ENCODE assay signal across 8 mouse cellular contexts in the genomic region with DNA sequence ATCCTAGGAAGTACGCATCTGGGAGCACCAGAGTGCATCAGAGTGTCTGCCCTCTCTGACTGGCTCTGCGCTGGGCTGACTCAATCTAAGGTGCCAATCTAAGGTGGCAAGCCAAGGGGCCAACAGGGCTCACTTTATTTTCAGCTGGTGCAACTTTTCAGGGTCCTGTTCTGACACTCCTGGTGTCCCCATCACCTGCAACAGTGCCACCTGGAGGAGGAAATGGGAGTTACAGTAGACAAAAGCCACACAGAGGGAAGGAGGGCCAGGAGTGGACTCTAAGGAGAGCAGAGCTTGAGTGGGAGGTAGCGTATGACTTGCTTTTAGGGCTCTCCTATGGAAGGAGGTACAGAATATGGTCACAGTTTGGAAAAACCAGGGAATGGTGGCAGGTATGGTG. TPM values are rescaled to one million over a fixed set of nuclear protein-coding genes. Genes with fewer than 3 reads are reported as not detected.
A peak's percentile ranks its signal among the peaks of the same experiment; 100 is the strongest.
DNase-seq lines count a peak whose midpoint lies in the region; ATAC-seq and TF ChIP-seq lines count a peak whose summit lies in the region.

No protein-coding gene starts in this region.

- DNase-seq in CH12.LX (ENCODE audit: extremely low read depth) = peak; percentile 78
- DNase-seq in adrenal gland, postnatal 25 days = peak; percentile 72
- DNase-seq in heart, postnatal 0 days (ENCODE audit: low spot score) = peak; percentile 43
- DNase-seq in layer of hippocampus, adult 9-10 months (ENCODE audit: low spot score) = peak; percentile 60
- peak; percentile 62 for DNase-seq in lung, postnatal 0 days (ENCODE audit: low spot score)
- peak; percentile 88 for DNase-seq in retina, embryonic 14.5 days (ENCODE audit: low spot score)
- DNase-seq in urinary bladder, postnatal 36 days (ENCODE audit: low spot score in 2 of 2) = peak; percentile 66 to 67

- no peak for TF ChIP-seq POLR2A in CH12.LX (IDR thresholded peaks at IDR 0.05; ENCODE audit: low read depth, low read length)

- WGBS in embryonic facial prominence, embryonic 13.5 days = 41% methylated on average over 3 of the region's 3 CpGs
- WGBS in heart, postnatal 0 days = 79% methylated on average over 3 of the region's 3 CpGs
- 78% methylated on average over 3 of the region's 3 CpGs for WGBS in lung, postnatal 0 days

- peak; percentile 67 to 84 for TF ChIP-seq CTCF in CH12.LX (conservative IDR thresholded peaks at IDR 0.05 in 1 of 2, IDR thresholded peaks at IDR 0.05 in 1 of 2; ENCODE audit: low read depth in 2 of 2, low read length in 2 of 2)
- TF ChIP-seq CTCF in heart, postnatal 0 days (IDR thresholded peaks at IDR 0.05; ENCODE audit: low read depth) = peak; percentile 85
- TF ChIP-seq CTCF in lung, postnatal 0 days (IDR thresholded peaks at IDR 0.05) = peak; percentile 89

- H3K79me2 ChIP-seq in CH12.LX (replicated peaks; ENCODE audit: control insufficient read depth, extremely low read depth, insufficient read depth, poor library complexity, severe bottlenecking) = peaks cover 21% of the 10 kb centered on the region

- dilution Hi-C loops in CH12.LX (cut with MboI; ENCODE audit: extremely low pct_ligation_motif_present, extremely low pct_unique_long_range_greater_than_20kb, low sequenced_read_pairs) = no loop called here

- TF ChIP-seq EP300 in CH12.LX (IDR thresholded peaks at IDR 0.05; ENCODE audit: low read length) = no peak
- TF ChIP-seq EP300 in heart, postnatal 0 days (IDR thresholded peaks at IDR 0.05; ENCODE audit: low read depth) = no peak
- no peak for TF ChIP-seq EP300 in lung, postnatal 0 days (IDR thresholded peaks at IDR 0.05)

- no peak overlapping the region for H3K4me2 ChIP-seq in CH12.LX (ENCODE audit: insufficient read depth, low read depth, poor library complexity, severe bottlenecking)
- H3K4me2 ChIP-seq in embryonic facial prominence, embryonic 13.5 days = peak overlapping the region; percentile 73
- H3K4me2 ChIP-seq in heart, postnatal 0 days (ENCODE audit: low read depth, low read length) = no peak overlapping the region
- no peak overlapping the region for H3K4me2 ChIP-seq in lung, postnatal 0 days (replicated peaks; ENCODE audit: low read depth, low read length)

- H3K27me3 ChIP-seq in CH12.LX (replicated peaks) = peaks cover 3% of the 10 kb centered on the region
- peaks cover 26% of the 10 kb centered on the region for H3K27me3 ChIP-seq in embryonic facial prominence, embryonic 13.5 days
- H3K27me3 ChIP-seq in heart, postnatal 0 days (ENCODE audit: control insufficient read depth, insufficient read depth, low read length) = peaks cover 32% of the 10 kb centered on the region
- H3K27me3 ChIP-seq in lung, postnatal 0 days (replicated peaks; ENCODE audit: insufficient read depth, low read length) = peaks cover 16% of the 10 kb centered on the region; the same call in 1 of the 2 replicates

- H3K9me3 ChIP-seq in CH12.LX (replicated peaks; ENCODE audit: low read length) = no peaks in the 10 kb centered on the region
- no peaks in the 10 kb centered on the region for H3K9me3 ChIP-seq in embryonic facial prominence, embryonic 13.5 days
- no peaks in the 10 kb centered on the region for H3K9me3 ChIP-seq in heart, postnatal 0 days (replicated peaks; ENCODE audit: control insufficient read depth, low read length)
- no peaks in the 10 kb centered on the region for H3K9me3 ChIP-seq in lung, postnatal 0 days (ENCODE audit: low read length)

- ATAC-seq in embryonic facial prominence, embryonic 13.5 days (ENCODE audit: insufficient number of reproducible peaks, insufficient read depth, low FRiP score, low TSS enrichment, low read depth) = no peak
- no peak for ATAC-seq in heart, postnatal 0 days (ENCODE audit: insufficient read depth, low read depth)
- no peak for ATAC-seq in lung, postnatal 0 days

- peaks cover 21 to 46% of the 10 kb centered on the region in 2 experiments for H3K36me3 ChIP-seq in CH12.LX (replicated peaks in 1 of 2; ENCODE audit: control insufficient read depth in 1 of 2, insufficient read depth in 1 of 2, low read length in 1 of 2)
- peaks cover 37% of the 10 kb centered on the region for H3K36me3 ChIP-seq in embryonic facial prominence, embryonic 13.5 days
- H3K36me3 ChIP-seq in heart, postnatal 0 days (replicated peaks; ENCODE audit: control insufficient read depth, insufficient read depth, low read length) = peaks cover 17% of the 10 kb centered on the region
- peaks cover 6% of the 10 kb centered on the region; the same call in 1 of the 2 replicates for H3K36me3 ChIP-seq in lung, postnatal 0 days (ENCODE audit: insufficient read depth, low read length)

- TF ChIP-seq RAD21 in CH12.LX (IDR thresholded peaks at IDR 0.05; ENCODE audit: low read depth, low read length) = peak; percentile 59

- no peak overlapping the region for H3K9ac ChIP-seq in CH12.LX (ENCODE audit: insufficient read depth, low read depth)
- H3K9ac ChIP-seq in embryonic facial prominence, embryonic 13.5 days = no peak overlapping the region
- H3K9ac ChIP-seq in heart, postnatal 0 days (replicated peaks; ENCODE audit: low read depth, low read length) = no peak overlapping the region
- H3K9ac ChIP-seq in lung, postnatal 0 days (replicated peaks; ENCODE audit: low read depth) = no peak overlapping the region

- peaks cover 18 to 58% of the 10 kb centered on the region in 2 experiments for H3K4me1 ChIP-seq in CH12.LX (ENCODE audit: control insufficient read depth in 1 of 2, insufficient read depth in 2 of 2)
- peaks cover 77% of the 10 kb centered on the region for H3K4me1 ChIP-seq in embryonic facial prominence, embryonic 13.5 days
- H3K4me1 ChIP-seq in heart, postnatal 0 days (ENCODE audit: control insufficient read depth, insufficient read depth) = peaks cover 30% of the 10 kb centered on the region
- H3K4me1 ChIP-seq in lung, postnatal 0 days (ENCODE audit: insufficient read depth, low read depth, low read length) = peaks cover 22% of the 10 kb centered on the region

- no peak overlapping the region for H3K27ac ChIP-seq in CH12.LX (ENCODE audit: insufficient read depth, low read depth)
- peak overlapping the region; percentile 94 for H3K27ac ChIP-seq in embryonic facial prominence, embryonic 13.5 days
- no peak overlapping the region for H3K27ac ChIP-seq in heart, postnatal 0 days (ENCODE audit: low read depth)
- no peak overlapping the region for H3K27ac ChIP-seq in lung, postnatal 0 days (ENCODE audit: low read length)

- in situ Hi-C loops in CH12.LX (cut with MboI; ENCODE audit: low pct_ligation_motif_present, low pct_unique_long_range_greater_than_20kb, low sequenced_read_pairs) = loop anchor here (10.0 kb wide), 1 partner anchor 90 kb away; no protein-coding TSS in a partner anchor

- H3K4me3 ChIP-seq in CH12.LX (replicated peaks in 1 of 3; ENCODE audit: low read depth in 2 of 3, low read length in 2 of 3, poor library complexity in 1 of 3) = no peak overlapping the region
- peak overlapping the region; percentile 68 for H3K4me3 ChIP-seq in embryonic facial prominence, embryonic 13.5 days
- H3K4me3 ChIP-seq in heart, postnatal 0 days (ENCODE audit: low read depth, low read length) = no peak overlapping the region
- H3K4me3 ChIP-seq in lung, postnatal 0 days (ENCODE audit: low read depth, low read length) = no peak overlapping the region

RNA-seq across cellular contexts. Expression of gene Rex1bd, which starts 1.7 kb away (rescaled TPM):
- total RNA-seq in CH12.LX (2012; rRNA removed) (87.3 and 90.0 TPM in 2 replicates), CH12.LX (2014; rRNA removed) (43.3 and 47.8 TPM in 2 replicates)
- 38.4 and 59.9 TPM in 2 replicates for polyA plus RNA-seq in CH12.LX (2012; ENCODE audit: insufficient read length, low read depth)
- 141 and 158 TPM in 2 replicates for total RNA-seq in adrenal gland, postnatal 25 days (2021)
- 169 and 178 TPM in 2 replicates for polyA plus RNA-seq in embryonic facial prominence, embryonic 13.5 days (2015; fragmentation: Nextera tagmentation; extraction: Ambion mirVana)
- total RNA-seq in heart, postnatal 0 days (2014; rRNA removed; ENCODE audit: low replicate concordance) = 121 and 145 TPM in 2 replicates
- 139 and 146 TPM in 2 replicates for polyA plus RNA-seq in heart, postnatal 0 days (2015; fragmentation: Nextera tagmentation; extraction: Ambion mirVana)
- 103 and 117 TPM in 2 replicates for polyA plus RNA-seq in lung, postnatal 0 days (2015; fragmentation: Nextera tagmentation; extraction: Ambion mirVana)

RNA-seq across cellular contexts. Expression of gene Uba52, which starts 5.8 kb away (rescaled TPM):
- total RNA-seq in CH12.LX (2012; rRNA removed) (3,341 and 3,407 TPM in 2 replicates), CH12.LX (2014; rRNA removed) (1,091 and 1,181 TPM in 2 replicates)
- polyA plus RNA-seq in CH12.LX (2012; ENCODE audit: insufficient read length, low read depth) = 1,199 and 1,372 TPM in 2 replicates
- total RNA-seq in adrenal gland, postnatal 25 days (2021) = 1,380 and 1,587 TPM in 2 replicates
- polyA plus RNA-seq in embryonic facial prominence, embryonic 13.5 days (2015; fragmentation: Nextera tagmentation; extraction: Ambion mirVana) = 987 and 1,032 TPM in 2 replicates
- total RNA-seq in heart, postnatal 0 days (2014; rRNA removed; ENCODE audit: low replicate concordance) = 887 and 1,064 TPM in 2 replicates
- 1,011 and 1,075 TPM in 2 replicates for polyA plus RNA-seq in heart, postnatal 0 days (2015; fragmentation: Nextera tagmentation; extraction: Ambion mirVana)
- 723 and 836 TPM in 2 replicates for polyA plus RNA-seq in lung, postnatal 0 days (2015; fragmentation: Nextera tagmentation; extraction: Ambion mirVana)

RNA-seq across cellular contexts. Expression of gene Crlf1, which starts 11.9 kb away (rescaled TPM):
- total RNA-seq in CH12.LX (2012; rRNA removed) = 1.1 and 1.2 TPM in 2 replicates
- total RNA-seq in CH12.LX (2014; rRNA removed) = 0.42 TPM in 2 replicates
- polyA plus RNA-seq in CH12.LX (2012; ENCODE audit: insufficient read length, low read depth) = 0.44 and 0.78 TPM in 2 replicates
- total RNA-seq in adrenal gland, postnatal 25 days (2021) = 0.18 TPM in 1 of 2 replicates, not detected in the other
- polyA plus RNA-seq in embryonic facial prominence, embryonic 13.5 days (2015; fragmentation: Nextera tagmentation; extraction: Ambion mirVana) = 152 and 159 TPM in 2 replicates
- total RNA-seq in heart, postnatal 0 days (2014; rRNA removed; ENCODE audit: low replicate concordance) = not detected in 2 replicates
- 0.16 and 0.66 TPM in 2 replicates for polyA plus RNA-seq in heart, postnatal 0 days (2015; fragmentation: Nextera tagmentation; extraction: Ambion mirVana)
- polyA plus RNA-seq in lung, postnatal 0 days (2015; fragmentation: Nextera tagmentation; extraction: Ambion mirVana) = 98.7 and 112 TPM in 2 replicates

RNA-seq across cellular contexts. Expression of gene Tmem59l, which starts 17.7 kb away (rescaled TPM):
- total RNA-seq in CH12.LX (2012; rRNA removed) (not detected in 2 replicates), CH12.LX (2014; rRNA removed) (not detected in 2 replicates)
- polyA plus RNA-seq in CH12.LX (2012; ENCODE audit: insufficient read length, low read depth) = not detected in 2 replicates
- 10.1 and 10.2 TPM in 2 replicates for total RNA-seq in adrenal gland, postnatal 25 days (2021)
- 32.3 and 34.8 TPM in 2 replicates for polyA plus RNA-seq in embryonic facial prominence, embryonic 13.5 days (2015; fragmentation: Nextera tagmentation; extraction: Ambion mirVana)
- total RNA-seq in heart, postnatal 0 days (2014; rRNA removed; ENCODE audit: low replicate concordance) = not detected in 2 replicates
- polyA plus RNA-seq in heart, postnatal 0 days (2015; fragmentation: Nextera tagmentation; extraction: Ambion mirVana) = not detected in 2 replicates
- 4.1 and 5.2 TPM in 2 replicates for polyA plus RNA-seq in lung, postnatal 0 days (2015; fragmentation: Nextera tagmentation; extraction: Ambion mirVana)

RNA-seq across cellular contexts. Expression of gene Fkbp8, which starts 22.7 kb away (rescaled TPM):
- total RNA-seq in CH12.LX (2012; rRNA removed) (246 and 266 TPM in 2 replicates), CH12.LX (2014; rRNA removed) (172 and 178 TPM in 2 replicates)
- polyA plus RNA-seq in CH12.LX (2012; ENCODE audit: insufficient read length, low read depth) = 176 and 178 TPM in 2 replicates
- 361 and 404 TPM in 2 replicates for total RNA-seq in adrenal gland, postnatal 25 days (2021)
- 297 and 306 TPM in 2 replicates for polyA plus RNA-seq in embryonic facial prominence, embryonic 13.5 days (2015; fragmentation: Nextera tagmentation; extraction: Ambion mirVana)
- total RNA-seq in heart, postnatal 0 days (2014; rRNA removed; ENCODE audit: low replicate concordance) = 422 and 440 TPM in 2 replicates
- 195 and 200 TPM in 2 replicates for polyA plus RNA-seq in heart, postnatal 0 days (2015; fragmentation: Nextera tagmentation; extraction: Ambion mirVana)
- polyA plus RNA-seq in lung, postnatal 0 days (2015; fragmentation: Nextera tagmentation; extraction: Ambion mirVana) = 222 and 228 TPM in 2 replicates

Comparison
In these comparisons a context has a peak if more than half of its experiments do, and no peak if none do; other contexts are left out.
1. RNA of gene Crlf1, which starts 11.9 kb away (polyA plus RNA-seq): 152 to 159 TPM in embryonic facial prominence, embryonic 13.5 days and 98.7 to 112 TPM in lung, postnatal 0 days; 0.44 to 0.78 TPM in CH12.LX and 0.16 to 0.66 TPM in heart, postnatal 0 days; every median in the first group is over 10 times any median in the second.
2. Peak in every context shown above with its lines, with median percentiles within 50 percentile points of each other: DNase-seq and CTCF ChIP-seq.